Mouse (Mus musculus) ovary, adult 18-20 months (tissue): Measurements from ENCODE around the gene Gabpb2.
"Not testable (repeated sequence)": the region's sequence is repeated elsewhere in the genome, so short reads cannot be mapped to it uniquely, and the experiment has no call there.

Source experiments
- DNase-seq: peaks from one replicate; pipeline ENCODE4 v3.0.0; 2022; ENCODE audit warnings: low spot score, mixed read lengths

Gene Gabpb2

DNA sequence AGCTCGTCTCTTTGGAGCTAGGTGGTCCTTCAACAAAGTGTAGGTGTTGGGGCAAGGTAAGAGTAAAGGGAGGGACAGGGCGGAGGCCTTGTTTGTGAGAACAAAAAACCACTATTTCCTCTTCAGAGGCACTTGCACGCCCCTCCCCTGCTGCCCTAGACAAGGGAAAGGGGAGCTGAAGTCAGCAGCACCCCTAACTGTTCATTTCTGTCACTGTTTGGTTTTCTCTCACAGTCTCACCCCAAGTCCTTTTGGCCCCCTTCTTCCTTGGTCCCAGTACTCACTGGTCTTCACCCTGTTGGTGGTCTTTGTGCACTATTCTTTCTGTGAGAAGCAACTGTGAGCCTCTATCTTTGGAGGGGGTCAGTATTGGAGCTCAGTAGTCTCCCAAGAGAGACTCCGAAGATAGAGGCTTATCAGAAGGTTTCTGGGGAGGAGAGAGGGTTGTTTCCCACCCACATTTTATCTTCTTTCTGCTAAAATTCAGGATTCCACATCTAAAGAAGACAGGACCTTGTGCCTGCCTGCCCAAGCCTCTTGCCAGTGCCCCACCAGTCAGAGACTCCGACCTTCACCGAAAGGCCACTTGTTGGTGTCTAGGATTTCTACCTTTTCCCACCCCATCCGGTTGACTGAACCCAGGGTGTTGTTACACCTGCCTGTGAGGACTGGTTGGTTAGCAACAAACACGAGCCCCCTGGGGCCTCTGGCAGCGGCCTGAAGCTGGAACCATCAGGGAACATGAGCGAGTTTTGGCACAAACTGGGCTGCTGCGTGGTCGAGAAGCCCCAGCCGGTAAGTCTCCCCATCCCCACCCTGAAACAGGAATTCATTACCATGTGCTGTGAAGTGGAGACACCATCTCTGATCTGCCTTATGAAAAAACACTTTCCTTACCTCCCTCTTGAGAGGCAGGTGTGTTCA, 13.8 kb upstream of the Gabpb2 start, which contains the start of gene Mllt11:
Gene Mllt11, minus strand, starts transcription at position 874 of the 924 bp plus-strand sequence.
- DNase-seq = no peak

DNA sequence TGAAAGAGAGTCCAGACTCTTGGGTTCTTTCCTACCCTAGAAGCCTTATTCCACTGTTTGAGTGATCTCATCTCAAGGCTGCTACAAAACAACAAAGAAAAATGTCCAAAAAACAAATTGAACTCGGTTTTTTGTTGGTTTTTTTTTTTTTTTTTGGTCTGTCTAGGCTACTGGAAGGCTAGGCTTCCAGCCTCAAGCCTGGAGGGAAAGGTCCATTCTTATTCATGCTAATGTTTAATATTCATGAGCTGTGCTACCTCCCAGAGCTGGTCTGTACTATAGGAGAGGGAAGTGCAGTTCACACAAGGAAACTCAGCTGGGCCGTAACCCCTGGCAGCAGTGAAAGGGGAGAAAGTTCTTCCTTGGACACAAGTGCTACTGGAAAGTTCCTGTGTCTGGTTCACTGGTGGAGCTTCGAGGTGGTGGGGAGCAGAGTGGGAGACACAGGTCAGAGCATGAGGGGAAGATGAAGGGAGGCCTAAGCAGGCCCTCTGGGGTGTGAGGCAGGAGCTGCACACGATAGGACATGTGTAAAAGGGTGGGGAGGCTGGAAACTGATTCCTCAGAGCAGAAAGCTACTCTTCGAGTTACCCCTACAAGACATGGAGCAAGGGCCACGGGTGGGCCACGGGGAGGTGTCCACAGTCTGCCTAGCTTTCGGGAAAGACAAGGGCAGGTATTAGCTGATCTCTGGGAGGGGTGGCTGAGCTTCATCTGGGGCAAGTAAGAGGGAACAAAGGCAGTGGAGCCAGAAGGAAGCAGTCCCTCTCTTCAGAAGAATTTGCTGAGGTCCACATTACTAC, 13.0 kb upstream of the Gabpb2 start:
- DNase-seq = no peak

DNA sequence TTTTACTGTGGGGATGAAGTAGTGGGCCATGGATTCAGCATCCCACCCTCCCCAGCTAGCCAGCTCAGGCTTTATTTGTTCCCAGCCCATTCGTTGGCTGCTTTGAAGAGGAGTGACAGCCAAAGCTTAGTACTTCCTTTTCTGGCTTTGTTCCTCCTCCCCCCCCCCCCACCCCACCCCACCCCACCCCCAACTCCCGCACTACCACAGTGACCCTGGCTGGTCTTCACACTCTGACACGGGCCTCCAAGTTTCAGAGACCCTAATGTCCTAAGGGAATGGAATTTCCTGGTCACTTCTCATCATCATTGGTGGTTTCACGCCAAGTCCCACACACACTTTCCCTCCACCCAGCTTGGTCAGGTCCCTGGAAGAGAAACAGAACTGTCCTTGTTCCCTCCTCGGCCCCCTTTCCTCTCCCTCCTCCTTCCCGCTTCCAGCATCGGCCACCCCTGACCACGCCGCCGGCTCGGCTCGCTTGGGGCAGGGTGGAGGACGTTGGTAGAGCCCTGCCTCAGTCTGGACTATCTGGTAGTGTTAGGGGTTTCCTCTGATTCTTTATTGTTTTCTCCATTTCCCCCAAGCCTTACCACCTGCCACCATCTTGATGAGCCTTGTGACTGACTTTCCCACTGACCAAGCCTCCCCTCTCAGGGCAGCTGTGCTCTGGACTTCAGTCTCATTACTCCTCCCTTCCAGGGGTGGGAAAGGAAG, 12.2 kb upstream of the Gabpb2 start:
- no peak for DNase-seq

DNA sequence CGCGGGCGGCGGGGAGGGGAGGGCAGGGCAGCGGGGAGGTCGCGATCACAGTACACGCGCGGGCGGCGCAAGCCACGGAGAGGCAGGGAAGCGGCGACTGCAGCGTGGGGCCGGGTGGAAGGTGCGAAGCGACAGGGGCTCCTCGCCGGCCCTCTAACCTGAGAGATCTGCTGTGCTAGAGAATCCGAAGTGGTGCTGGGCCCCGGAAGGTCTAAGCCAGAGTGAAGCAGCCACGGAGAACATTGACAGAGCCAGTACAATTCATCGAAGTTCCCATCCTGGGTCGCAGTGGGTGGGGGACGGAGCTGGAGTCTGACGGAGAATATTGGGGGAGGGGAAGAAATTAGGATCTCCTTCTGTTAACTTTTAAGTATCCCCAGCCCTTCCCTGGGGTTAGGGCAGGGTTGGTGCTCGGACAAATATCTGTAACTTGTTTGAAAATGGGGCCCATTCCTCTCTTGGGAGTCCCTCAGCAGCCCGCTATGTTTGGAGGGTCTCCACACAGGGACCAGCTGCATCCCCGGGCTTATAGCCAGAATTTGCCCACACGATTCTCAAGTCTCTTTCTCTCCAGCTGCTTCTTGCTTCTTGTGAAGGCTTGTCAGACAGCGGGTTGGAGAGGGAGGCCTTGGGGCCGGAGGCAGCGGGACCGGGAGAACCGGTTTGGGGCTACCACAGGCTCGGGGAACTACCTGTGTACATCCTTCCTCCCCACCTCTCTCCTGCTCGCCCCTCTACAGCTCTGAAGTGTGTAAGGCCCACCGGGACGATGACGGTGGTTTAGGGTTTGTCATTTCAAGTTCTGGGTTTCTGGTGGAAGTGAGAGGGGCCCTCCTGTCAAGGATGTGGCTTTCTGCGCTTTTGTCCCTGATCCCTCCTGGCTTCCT, 11.4 kb upstream of the Gabpb2 start:
- DNase-seq = no peak

DNA sequence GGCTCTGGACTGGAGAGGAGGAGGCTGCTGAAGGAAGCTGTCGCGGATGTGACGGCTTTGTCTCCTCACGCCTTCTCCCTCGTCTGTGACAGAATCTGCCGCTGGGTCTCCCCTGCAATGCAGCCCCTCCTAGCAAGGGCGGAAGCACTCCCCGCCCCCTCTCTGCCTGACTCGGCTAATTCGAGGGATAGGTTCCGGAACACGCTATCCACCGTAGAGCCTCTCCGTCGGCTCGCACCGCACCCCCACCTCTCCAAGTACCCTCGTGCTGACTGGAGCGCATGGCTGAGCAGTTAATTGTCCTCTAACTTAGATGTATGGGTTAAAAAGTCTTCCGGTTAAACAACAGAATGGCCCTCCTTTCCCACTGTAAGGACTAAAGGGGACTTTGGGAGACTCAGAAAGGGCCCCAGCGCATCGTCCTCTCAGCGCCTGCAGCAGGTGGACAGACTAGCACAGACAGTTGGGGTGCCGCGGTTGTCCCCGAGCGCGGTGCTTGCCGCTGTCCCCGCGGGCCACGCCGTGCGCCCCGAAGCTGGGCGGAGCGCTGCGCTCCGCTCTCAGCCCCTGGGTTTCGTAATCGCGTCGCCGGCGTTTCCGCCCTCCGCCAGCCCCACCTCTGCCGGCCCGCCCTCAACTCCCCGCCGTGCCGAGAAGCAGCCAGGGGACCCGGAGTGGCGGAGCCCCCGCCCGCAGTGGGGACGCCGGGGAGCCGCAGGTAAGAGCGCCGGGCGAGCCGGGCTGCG, 10.6 kb upstream of the Gabpb2 start, which contains the start of gene Cdc42se1:
Gene Cdc42se1, plus strand, starts transcription at position 585 of the 746 bp plus-strand sequence.
- peak; percentile 78 for DNase-seq

DNA sequence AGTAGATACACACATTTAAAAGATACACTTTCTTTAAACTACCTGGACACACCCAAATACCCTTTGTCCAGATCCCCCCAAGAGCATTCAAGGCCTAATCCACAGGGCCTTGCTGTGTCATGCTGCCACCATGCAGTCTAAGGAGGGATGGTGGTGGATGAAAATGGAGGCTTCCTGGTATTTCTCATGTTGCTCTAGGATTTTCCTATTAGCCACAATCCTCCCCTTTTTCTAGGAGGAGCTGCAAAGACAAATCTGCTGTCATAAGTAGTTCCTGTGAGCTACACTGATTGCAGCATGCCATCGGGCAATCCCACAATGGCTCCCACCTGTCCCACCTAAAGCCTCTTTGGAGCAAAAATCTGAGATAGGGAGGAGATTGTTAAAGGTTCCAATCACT, 9.5 kb upstream of the Gabpb2 start:
- DNase-seq = no peak

DNA sequence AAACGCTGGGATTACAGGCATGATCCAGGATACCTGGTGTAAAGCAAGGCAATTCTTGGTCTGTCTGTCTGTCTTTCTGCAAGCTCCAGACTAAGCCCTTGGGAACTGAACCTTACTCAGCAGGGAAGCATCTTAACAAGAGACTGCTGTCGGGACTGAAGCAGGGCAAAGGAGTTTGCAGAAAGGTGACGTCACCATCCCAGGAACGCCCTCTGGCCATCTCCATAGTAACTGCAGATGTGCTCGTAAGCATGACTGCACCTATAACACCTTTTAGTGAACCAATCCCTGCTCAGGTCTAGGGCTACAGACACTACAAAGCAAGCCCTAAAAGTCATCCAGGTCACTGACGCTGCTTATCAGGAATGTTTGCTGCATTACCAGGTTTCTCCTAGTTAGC, 6.6 kb upstream of the Gabpb2 start:
- DNase-seq = no peak

DNA sequence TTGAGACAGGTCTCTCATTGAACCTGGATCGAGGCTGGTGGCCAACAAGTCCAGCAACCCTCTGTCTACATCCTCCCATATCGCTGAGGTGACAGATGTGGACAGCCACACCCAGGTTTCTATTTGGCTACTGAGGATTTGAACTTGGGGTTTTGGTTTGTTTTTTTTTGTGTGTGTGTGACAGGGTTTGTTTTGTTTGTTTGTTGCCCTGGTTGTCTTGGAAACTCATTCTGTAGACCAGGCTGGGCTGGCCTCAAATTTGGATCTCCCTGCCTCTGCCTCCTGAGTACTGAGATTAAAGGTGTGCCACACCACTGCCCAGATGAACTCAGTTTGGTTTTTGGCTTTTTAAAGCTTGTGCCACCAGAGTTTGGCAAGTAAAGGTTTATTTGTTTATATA, 5.3 kb upstream of the Gabpb2 start:
- DNase-seq = no peak

DNA sequence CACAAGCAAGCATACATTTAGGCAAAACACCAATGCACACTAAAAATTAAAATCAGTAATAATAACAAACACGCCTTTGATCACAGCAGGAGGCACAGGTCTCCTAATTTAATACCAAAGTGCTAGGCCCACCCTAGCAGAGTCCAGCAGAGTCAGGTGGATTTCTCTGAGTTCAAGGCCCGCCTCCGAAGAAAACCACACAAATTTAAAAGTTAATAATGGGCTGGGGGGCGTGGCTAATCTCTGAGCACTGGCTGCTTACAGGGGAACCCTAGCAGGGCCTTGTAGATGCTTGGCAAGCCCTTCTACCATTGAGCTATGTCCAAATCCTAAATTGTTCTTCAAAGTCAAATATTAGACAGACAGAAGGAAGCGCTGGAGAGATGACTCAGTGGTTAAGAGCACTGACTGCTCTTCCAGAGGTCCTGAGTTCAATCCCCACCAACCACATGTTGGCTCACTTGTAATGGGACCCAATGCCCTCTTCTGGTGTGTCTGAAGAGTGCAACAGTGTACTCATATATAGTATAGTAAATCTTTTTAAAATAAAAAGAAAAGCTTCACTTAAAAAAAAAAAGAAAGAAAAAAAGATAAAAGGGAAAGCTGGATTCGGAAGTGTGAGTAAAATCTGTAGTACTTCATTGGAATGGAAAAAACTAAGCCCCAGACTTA, 886 bp upstream of the Gabpb2 start:
- DNase-seq = no peak

DNA sequence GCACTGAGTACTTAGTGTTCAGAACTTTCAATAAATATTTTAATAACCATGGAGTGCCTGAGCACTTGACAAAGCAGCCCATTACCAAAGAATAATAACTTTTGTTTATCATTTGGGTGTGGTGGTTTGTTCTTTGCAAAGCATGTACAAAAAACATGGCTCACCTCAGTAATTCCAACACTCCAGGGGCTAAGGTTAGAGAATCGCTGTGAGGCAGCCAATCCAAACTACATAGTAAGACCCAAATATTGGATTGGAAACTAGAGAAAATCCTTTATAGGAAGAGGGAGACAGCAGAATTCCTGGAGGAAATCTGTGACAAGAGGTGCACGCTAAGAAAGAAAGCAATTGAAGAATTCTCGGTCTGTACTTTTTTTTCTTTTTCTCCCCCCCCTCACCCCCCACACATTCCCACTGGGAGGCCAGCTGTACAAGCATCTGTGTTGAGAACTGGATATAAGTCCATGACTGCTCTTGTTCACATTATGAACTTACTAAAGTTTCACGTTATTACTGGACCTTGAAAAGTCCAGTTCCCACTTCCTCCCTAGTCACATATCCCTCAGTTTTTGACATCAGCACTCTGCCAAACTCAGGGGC, 961 bp downstream of the Gabpb2 start:
- no peak for DNase-seq

DNA sequence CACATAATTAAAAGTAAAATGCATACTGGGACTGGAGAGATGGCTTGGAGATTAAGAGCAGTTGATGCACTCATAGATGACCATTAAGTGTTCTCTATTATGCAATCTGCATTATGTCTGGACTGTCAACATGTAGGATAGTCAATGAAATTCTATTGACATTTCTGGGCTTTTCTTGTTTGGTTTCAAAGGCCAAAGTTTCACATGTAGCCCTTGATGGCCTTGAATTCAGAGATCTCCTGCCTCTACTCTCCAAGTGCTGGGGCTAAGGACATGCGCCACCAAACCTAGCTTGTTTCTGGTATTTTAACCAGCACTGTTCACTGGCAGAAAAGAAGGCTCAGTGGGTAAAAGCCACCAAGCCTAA, 4.1 kb downstream of the Gabpb2 start:
- no peak for DNase-seq

DNA sequence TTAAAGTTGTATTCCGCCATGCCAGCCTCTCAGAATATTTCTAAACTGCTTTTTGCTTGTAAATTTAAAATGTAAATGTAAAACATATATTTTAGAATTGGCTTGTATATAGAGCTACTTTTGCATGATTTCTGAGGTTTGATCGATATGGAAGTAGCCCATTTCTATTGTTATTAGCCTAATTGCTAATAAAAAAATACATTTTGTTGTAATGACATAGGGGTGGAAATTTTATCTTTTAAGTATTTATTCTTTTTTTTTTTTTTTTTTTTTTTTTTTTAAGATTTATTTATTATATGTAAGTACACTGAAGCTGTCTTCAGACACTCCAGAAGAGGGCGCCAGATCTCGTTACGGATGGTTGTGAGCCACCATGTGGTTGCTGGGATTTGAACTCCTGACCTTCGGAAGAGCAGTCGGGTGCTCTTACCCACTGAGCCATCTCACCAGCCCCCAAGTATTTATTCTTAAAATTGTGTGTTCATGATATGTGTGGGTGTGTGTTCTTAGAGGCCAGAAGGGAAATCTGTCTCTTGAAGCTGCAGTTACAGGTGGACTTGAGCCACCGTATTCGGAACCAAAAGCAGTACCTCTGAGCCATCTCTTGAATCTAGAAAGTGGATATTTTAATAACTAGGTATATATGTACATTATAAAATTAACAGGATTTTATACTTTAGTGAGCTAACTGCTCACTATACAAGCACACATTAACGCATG, 4.7 kb downstream of the Gabpb2 start:
- DNase-seq = not testable (repeated sequence)

DNA sequence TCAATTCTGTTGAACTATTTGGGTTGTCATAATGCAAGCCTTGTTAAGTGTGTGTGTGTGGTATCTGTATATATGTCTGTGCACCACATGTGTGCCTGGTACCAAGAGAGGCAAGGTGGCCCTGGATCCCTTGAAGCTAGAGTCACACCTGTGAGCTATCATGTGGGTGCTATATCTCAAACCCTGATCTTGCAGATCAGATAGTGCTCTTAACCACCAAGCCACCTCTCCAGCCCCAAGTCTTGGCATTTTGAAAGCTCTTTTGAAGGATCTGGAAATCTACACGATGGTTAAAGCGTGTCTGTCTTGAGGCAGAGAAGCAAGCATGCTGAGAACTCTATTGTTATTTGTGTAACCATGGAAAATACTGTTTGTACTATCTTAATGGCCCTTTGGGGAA, 7.1 kb downstream of the Gabpb2 start:
- no peak for DNase-seq

DNA sequence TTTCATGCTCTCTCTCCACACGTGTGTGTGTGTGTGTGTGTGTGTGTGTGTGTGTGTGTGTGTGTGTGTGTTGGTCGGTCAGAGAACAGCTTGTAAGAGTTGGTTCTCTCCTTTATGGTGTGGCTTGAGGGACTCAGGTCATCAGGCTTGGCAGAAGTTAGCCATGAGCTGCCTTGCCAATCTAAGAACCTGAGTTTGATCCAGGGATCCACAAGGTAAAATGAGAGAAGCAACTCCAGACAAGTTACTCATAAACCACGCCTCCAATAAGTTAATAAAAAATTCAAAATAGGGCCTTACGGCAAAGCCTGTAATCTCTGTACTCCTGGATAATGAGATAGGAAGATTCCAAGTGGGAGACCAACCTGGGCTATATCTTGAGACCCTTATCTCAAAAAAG, 9.4 kb downstream of the Gabpb2 start:
- no peak for DNase-seq

DNA sequence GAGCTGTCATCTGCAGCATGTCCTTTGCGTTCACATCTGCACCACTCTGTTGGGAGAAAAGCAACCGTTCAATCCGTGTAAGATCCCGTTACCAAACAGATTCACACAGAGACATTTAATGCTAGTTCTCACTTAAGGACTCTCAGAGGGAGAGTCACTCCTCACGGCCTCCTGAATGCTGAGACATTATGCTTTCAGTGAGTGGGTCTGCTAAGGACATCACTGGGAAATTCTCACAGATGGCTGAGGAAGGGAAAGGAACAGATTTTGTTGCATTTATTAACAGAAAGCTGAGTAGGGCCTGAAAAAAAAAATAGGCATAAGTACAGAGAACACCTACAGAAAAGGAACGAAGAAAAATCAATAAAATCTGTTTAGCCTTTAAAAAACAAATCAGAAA, 13.8 kb downstream of the Gabpb2 start:
- no peak for DNase-seq

DNA sequence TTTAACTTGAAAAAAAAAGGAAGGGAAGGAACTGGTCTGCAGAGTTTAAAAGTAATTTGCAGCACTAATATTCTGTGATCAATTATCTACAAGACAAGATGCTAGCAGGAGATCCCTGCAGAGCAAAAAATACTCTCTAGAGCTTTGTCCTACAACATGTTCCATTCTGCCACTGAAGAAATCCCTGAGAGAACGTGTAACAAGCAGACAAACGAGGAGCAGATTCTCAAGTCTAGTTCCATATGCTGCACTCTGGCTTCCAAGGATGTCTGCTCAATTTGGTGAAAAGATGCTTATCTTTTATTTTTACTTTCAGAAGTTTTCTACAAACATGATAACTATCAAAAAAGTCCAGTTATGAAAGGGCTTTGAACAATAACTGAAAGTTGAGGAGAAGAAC, 17.2 kb downstream of the Gabpb2 start:
- DNase-seq = no peak

DNA sequence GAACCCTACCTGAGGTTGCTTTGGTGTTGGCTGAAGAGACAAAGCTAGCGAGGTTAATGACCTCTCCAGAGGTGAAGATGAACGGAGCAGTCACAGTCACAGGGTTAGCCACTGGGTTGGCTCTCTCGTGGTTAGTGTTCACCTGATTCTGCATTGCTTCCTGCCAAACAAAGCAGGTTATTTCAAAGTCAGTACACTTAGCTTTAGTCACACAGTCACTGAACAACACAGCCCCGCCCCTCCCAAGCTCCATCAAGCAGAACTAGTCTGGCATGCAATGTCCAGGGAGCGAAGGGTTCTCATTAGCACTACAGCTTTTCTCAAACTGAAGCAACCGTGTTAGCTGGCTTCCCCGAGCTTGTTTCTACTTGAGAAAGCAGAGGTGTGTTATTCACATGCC, 17.6 kb downstream of the Gabpb2 start:
- DNase-seq = no peak

DNA sequence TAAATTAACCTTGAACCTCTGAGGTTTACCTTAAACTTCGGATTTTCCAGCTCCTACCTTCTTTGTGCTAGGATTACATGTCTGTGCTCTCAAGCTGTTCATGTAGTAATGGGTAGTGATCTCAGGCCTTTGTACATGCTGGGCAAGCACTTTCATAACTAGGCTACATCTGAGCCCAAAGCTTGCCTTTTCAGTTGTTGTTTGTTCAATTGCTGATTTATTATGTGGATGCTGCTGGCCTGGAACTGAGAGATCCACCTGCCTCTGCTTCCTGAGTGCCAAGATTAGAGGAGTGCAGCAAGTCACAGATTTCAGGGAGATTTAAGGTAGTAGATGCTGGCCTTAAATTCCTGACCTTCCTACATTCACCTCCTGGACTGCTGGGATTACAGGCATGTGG, 18.6 kb downstream of the Gabpb2 start:
- DNase-seq = no peak

DNA sequence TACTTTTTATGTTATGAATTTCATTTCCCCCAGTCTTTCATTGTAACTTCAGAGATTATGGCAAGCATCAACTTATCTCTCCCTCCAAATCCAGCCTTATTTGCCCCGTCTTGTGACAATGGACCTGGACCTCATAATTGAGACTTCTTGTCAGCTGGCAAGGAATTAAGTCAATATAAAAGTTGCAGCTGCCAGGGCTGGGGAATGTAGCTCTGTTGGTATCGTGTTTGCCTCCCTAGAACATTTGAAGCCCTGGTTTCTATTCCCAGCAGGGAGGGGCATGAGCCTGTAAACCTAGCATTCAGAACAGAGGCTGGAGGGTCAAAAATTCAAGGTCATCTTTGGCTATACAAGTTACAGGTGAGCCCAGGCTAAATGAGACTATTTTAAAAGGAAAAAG, 21.9 kb downstream of the Gabpb2 start:
- DNase-seq = no peak
